Mouse (Mus musculus) CH12.LX (cell line): ENCODE measurements at regions not wholly inside any gene's neighbourhood (a gene's known extent, or its start where the extent isn't known, plus 50 kb on each side); places are given as distances from the start of the nearest gene placed in this dataset.

ENCODE experiments used
- DNase-seq: peaks from one replicate; pipeline ENCODE4 v3.0.0-alpha.2; 2013; ENCODE audit errors: extremely low read depth
- H3K27ac ChIP-seq: 2 replicates; pipeline ENCODE4 v1.5.1; 2012; ENCODE audit warnings: low read depth, mild to moderate bottlenecking, control low read depth, moderate library complexity; ENCODE audit not compliant: insufficient read depth
- H3K27me3 ChIP-seq: replicated peaks from 2 replicates; pipeline ENCODE3; 2012; ENCODE audit warnings: inconsistent platforms
- H3K36me3 ChIP-seq, 2 experiments: replicated peaks in 1 of 2; 2 replicates each; pipeline versions ENCODE3 to v1.6.1; 2012; ENCODE audit warnings: inconsistent platforms in 1 of 2, low read length in 1 of 2, mild to moderate bottlenecking in 1 of 2, mixed read lengths in 1 of 2, moderate library complexity in 1 of 2; ENCODE audit not compliant: control insufficient read depth in 1 of 2, insufficient read depth in 1 of 2
- H3K4me1 ChIP-seq, 2 experiments: 2 replicates each; pipeline ENCODE4 v1.6.1; 2012; ENCODE audit warnings: inconsistent platforms in 1 of 2, moderate library complexity in 1 of 2; ENCODE audit not compliant: insufficient read depth in 2 of 2, control insufficient read depth in 1 of 2
- H3K4me2 ChIP-seq: 2 replicates; pipeline ENCODE4 v1.6.1; 2012; ENCODE audit warnings: low read depth, mild to moderate bottlenecking, control low read depth; ENCODE audit not compliant: poor library complexity, insufficient read depth, severe bottlenecking
- H3K4me3 ChIP-seq, 3 experiments: fragments of 150-350 bp in 1 of 3; sonication (generic) in 1 of 3; replicated peaks in 1 of 3; 2 replicates each; pipeline versions ENCODE3 to v1.5.1; 2011 to 2012; ENCODE audit warnings: low read depth in 2 of 3, low read length in 2 of 3, mild to moderate bottlenecking in 2 of 3, moderate library complexity in 2 of 3, control low read depth in 1 of 3, improper control_type of control experiment in 1 of 3, inconsistent platforms in 1 of 3, mixed read lengths in 1 of 3; ENCODE audit not compliant: poor library complexity in 1 of 3
- H3K79me2 ChIP-seq: replicated peaks from 2 replicates; pipeline ENCODE4 v1.6.1; 2012; ENCODE audit warnings: mild to moderate bottlenecking, moderate library complexity; ENCODE audit not compliant: control insufficient read depth, poor library complexity, insufficient read depth, severe bottlenecking; ENCODE audit errors: extremely low read depth
- H3K9ac ChIP-seq: 2 replicates; pipeline ENCODE4 v1.6.1; 2012; ENCODE audit warnings: low read depth, mild to moderate bottlenecking, control low read depth, moderate library complexity; ENCODE audit not compliant: insufficient read depth
- H3K9me3 ChIP-seq: replicated peaks from 2 replicates; pipeline ENCODE3; 2012; ENCODE audit warnings: low read length, inconsistent platforms, mixed read lengths
- BHLHE40 ChIP-seq: IDR thresholded peaks from 2 replicates; pipeline ENCODE4 v1.6.1; 2011; ENCODE audit warnings: mild to moderate bottlenecking, low read depth, low read length, improper control_type of control experiment
- CHD1 ChIP-seq: IDR thresholded peaks from 2 replicates; pipeline ENCODE4 v1.6.1; 2012; ENCODE audit warnings: low read depth, low read length, improper control_type of control experiment, inconsistent platforms
- CTCF ChIP-seq, 2 experiments: IDR thresholded peaks in 1 of 2; conservative IDR thresholded peaks in 1 of 2; 2 replicates each; pipeline ENCODE4 v1.5.1; 2011 to 2012; ENCODE audit warnings: low read depth in 2 of 2, low read length in 2 of 2, improper control_type of control experiment in 1 of 2, inconsistent platforms in 1 of 2, mild to moderate bottlenecking in 1 of 2, moderate library complexity in 1 of 2
- E2F4 ChIP-seq: IDR thresholded peaks from 2 replicates; pipeline ENCODE4 v1.6.1; 2011; ENCODE audit warnings: low read depth, low read length, improper control_type of control experiment; ENCODE audit not compliant: insufficient replicate concordance
- ELF1 ChIP-seq: IDR thresholded peaks from 2 replicates; pipeline ENCODE4 v1.6.1; 2014; ENCODE audit warnings: low read depth, mild to moderate bottlenecking, inconsistent platforms, low read length, improper control_type of control experiment
- ETS1 ChIP-seq: conservative IDR thresholded peaks from 2 replicates; pipeline ENCODE4 v1.6.1; 2012; ENCODE audit warnings: low read depth, mild to moderate bottlenecking, inconsistent platforms, low read length, improper control_type of control experiment, moderate library complexity
- GABPA ChIP-seq: IDR thresholded peaks from 2 replicates; pipeline ENCODE4 v1.6.1; 2012; ENCODE audit warnings: low read depth, low read length, improper control_type of control experiment, inconsistent platforms; ENCODE audit not compliant: insufficient replicate concordance
- HCFC1 ChIP-seq: IDR thresholded peaks from 2 replicates; pipeline ENCODE4 v1.6.1; 2012; ENCODE audit warnings: low read depth, mild to moderate bottlenecking, inconsistent platforms, low read length, improper control_type of control experiment
- IRF4 ChIP-seq: IDR thresholded peaks from 2 replicates; pipeline ENCODE4 v1.6.1; 2014; ENCODE audit warnings: low read depth, mild to moderate bottlenecking, inconsistent platforms, low read length, improper control_type of control experiment
- JUND ChIP-seq: conservative IDR thresholded peaks from 2 replicates; pipeline ENCODE4 v1.6.1; 2011; ENCODE audit warnings: low read depth, low read length, improper control_type of control experiment
- MAFK ChIP-seq: IDR thresholded peaks from 2 replicates; pipeline ENCODE4 v1.6.1; 2011; ENCODE audit warnings: low read length, improper control_type of control experiment; ENCODE audit not compliant: insufficient replicate concordance
- MAZ ChIP-seq: IDR thresholded peaks from 2 replicates; pipeline ENCODE4 v1.6.1; 2012; ENCODE audit warnings: low read depth, mild to moderate bottlenecking, inconsistent platforms, low read length, improper control_type of control experiment, moderate library complexity
- NRF1 ChIP-seq: IDR thresholded peaks from 2 replicates; pipeline ENCODE4 v1.6.1; 2014; ENCODE audit warnings: low read depth, mild to moderate bottlenecking, inconsistent platforms, low read length, improper control_type of control experiment, moderate library complexity
- PAX5 ChIP-seq: IDR thresholded peaks from 2 replicates; pipeline ENCODE4 v1.6.1; 2012; ENCODE audit warnings: low read length, inconsistent platforms, mixed read lengths
- POLR2AphosphoS2 ChIP-seq: IDR thresholded peaks from 2 replicates; pipeline ENCODE4 v1.6.1; 2011; ENCODE audit warnings: low read depth, low read length, improper control_type of control experiment
- RAD21 ChIP-seq: IDR thresholded peaks from 2 replicates; pipeline ENCODE4 v1.6.1; 2011; ENCODE audit warnings: low read depth, mild to moderate bottlenecking, low read length, improper control_type of control experiment, moderate library complexity
- SMC3 ChIP-seq: IDR thresholded peaks from 2 replicates; pipeline ENCODE4 v1.6.1; 2011; ENCODE audit warnings: low read depth, low read length, improper control_type of control experiment
- TBP ChIP-seq: conservative IDR thresholded peaks from 2 replicates; pipeline ENCODE4 v1.6.1; 2011; ENCODE audit warnings: low read depth, low read length, improper control_type of control experiment
- TCF12 ChIP-seq: IDR thresholded peaks from 2 replicates; pipeline ENCODE4 v1.6.1; 2014; ENCODE audit warnings: low read depth, mild to moderate bottlenecking, inconsistent platforms, low read length, improper control_type of control experiment
- UBTF ChIP-seq: IDR thresholded peaks from 2 replicates; pipeline ENCODE4 v1.6.1; 2012; ENCODE audit warnings: low read depth, mild to moderate bottlenecking, inconsistent platforms, low read length, improper control_type of control experiment, moderate library complexity
- USF1 ChIP-seq: IDR thresholded peaks from 2 replicates; pipeline ENCODE4 v1.6.1; 2014; ENCODE audit warnings: low read depth, mild to moderate bottlenecking, inconsistent platforms, low read length, improper control_type of control experiment
- ZC3H11A ChIP-seq: IDR thresholded peaks from 2 replicates; pipeline ENCODE4 v1.6.1; 2012; ENCODE audit warnings: low read depth, mild to moderate bottlenecking, inconsistent platforms, low read length, improper control_type of control experiment
- ZKSCAN1 ChIP-seq: IDR thresholded peaks from 2 replicates; pipeline ENCODE4 v1.6.1; 2012; ENCODE audit warnings: low read depth, inconsistent platforms, low read length, improper control_type of control experiment, borderline replicate concordance
- ZNF384 ChIP-seq: IDR thresholded peaks from 2 replicates; pipeline ENCODE4 v1.6.1; 2012; ENCODE audit warnings: low read depth, low read length, improper control_type of control experiment, inconsistent platforms
- dilution Hi-C: fragments of 300-500 bp; cut with MboI; formaldehyde crosslinking; loops from 2 replicates; pipeline ENCODE4 v1.14.3; 2020; ENCODE audit warnings: low sequenced_read_pairs; ENCODE audit not compliant: extremely low pct_unique_long_range_greater_than_20kb, extremely low pct_ligation_motif_present
- in situ Hi-C: fragments of 300-500 bp; cut with MboI; formaldehyde crosslinking; loops from 3 replicates; pipeline ENCODE4 v1.14.3; 2019; ENCODE audit warnings: low sequenced_read_pairs, low pct_ligation_motif_present, low pct_unique_long_range_greater_than_20kb, mixed read lengths

GRCm38 (mm10) chr9:46541001-46541400 is 221.2 kb upstream of the 4931429L15Rik start:
- dilution Hi-C loops (no loop called here), in situ Hi-C loops (no loop called here)
- Histone ChIP-seq H3K27me3 (peaks cover 80% of the 10 kb centered on the region), H3K4me3 (no peak overlapping the region), H3K36me3 (no peaks in the 10 kb centered on the region), H3K79me2 (no peaks in the 10 kb centered on the region), H3K9ac (no peak overlapping the region), H3K9me3 (no peaks in the 10 kb centered on the region), H3K27ac (no peak overlapping the region), H3K4me1 (no peaks in the 10 kb centered on the region), H3K4me2 (no peak overlapping the region)
- DNase-seq = no peak
- TF ChIP-seq MAZ (no peak), TBP (no peak), HCFC1 (no peak), CHD1 (no peak), IRF4 (no peak), ELF1 (no peak), PAX5 (no peak), NRF1 (no peak)

- H3K27ac ChIP-seq = no peak overlapping the region
- H3K9me3 ChIP-seq = no peaks in the 10 kb centered on the region
- H3K4me3 ChIP-seq = no peak overlapping the region
- H3K9ac ChIP-seq = no peak overlapping the region
- H3K36me3 ChIP-seq = no peaks in the 10 kb centered on the region
- DNase-seq = no peak
- no peak overlapping the region for H3K4me2 ChIP-seq
- TF ChIP-seq RAD21 (no peak), SMC3 (no peak), GABPA (no peak), E2F4 (no peak)
- no peaks in the 10 kb centered on the region for H3K4me1 ChIP-seq
- dilution Hi-C loops (no loop called here), in situ Hi-C loops (no loop called here)
- H3K27me3 ChIP-seq = peaks cover 78% of the 10 kb centered on the region
- H3K79me2 ChIP-seq = no peaks in the 10 kb centered on the region
Measured at GRCm38 (mm10) chr9:46538616-46539015, 218.8 kb upstream of the 4931429L15Rik start.

- Histone ChIP-seq H3K4me3 (no peak overlapping the region), H3K79me2 (no peaks in the 10 kb centered on the region), H3K36me3 (no peaks in the 10 kb centered on the region), H3K4me2 (no peak overlapping the region), H3K9ac (no peak overlapping the region), H3K9me3 (peaks cover 19% of the 10 kb centered on the region), H3K27me3 (peaks cover 81% of the 10 kb centered on the region), H3K27ac (no peak overlapping the region), H3K4me1 (no peaks in the 10 kb centered on the region)
- dilution Hi-C loops (no loop called here), in situ Hi-C loops (no loop called here)
- no peak for DNase-seq
- TF ChIP-seq MAZ (no peak), ZNF384 (no peak), UBTF (no peak), BHLHE40 (no peak), ETS1 (no peak), IRF4 (no peak), RAD21 (no peak), ZKSCAN1 (no peak), TBP (no peak), USF1 (no peak), TCF12 (no peak), JUND (no peak), CHD1 (no peak), MAFK (no peak), ZC3H11A (no peak), E2F4 (no peak), CTCF (conservative IDR thresholded peaks at IDR 0.05 in 1 of 2, IDR thresholded peaks at IDR 0.05 in 1 of 2; ENCODE audit: low read depth in 2 of 2, low read length in 2 of 2) (no peak), POLR2AphosphoS2 (no peak), NRF1 (no peak)
Measured at GRCm38 (mm10) chr9:46516401-46517130, 196.8 kb upstream of the 4931429L15Rik start.
